Mouse (Mus musculus) liver, adult 2 months (tissue): Measurements from ENCODE around the gene Mip.

ENCODE experiments used
- CTCF ChIP-seq: fragments of 200-500 bp; IDR thresholded peaks from 2 replicates; pipeline ENCODE4 v1.5.1; 2011; ENCODE audit warnings: low read depth, low read length, control low read depth
- POLR2A ChIP-seq: fragments of 200-500 bp; IDR thresholded peaks from 2 replicates; pipeline ENCODE4 v1.6.1; 2011; ENCODE audit warnings: low read length, control low read depth; ENCODE audit not compliant: insufficient read depth; ENCODE audit errors: extremely low read depth

- peak; percentile 83 for TF ChIP-seq CTCF
- TF ChIP-seq POLR2A = no peak
Measured at GRCm38 (mm10) chr10:128185959-128186358, 39.7 kb upstream of the Mip start.
